Mouse (Mus musculus) layer of hippocampus, adult 8-10 months (tissue): ENCODE data around the gene Tmtc3. TPM values are rescaled to one million over a fixed set of nuclear protein-coding genes. Genes with fewer than 3 reads are reported as not detected.
"Not testable (repeated sequence)": the region's sequence is repeated elsewhere in the genome, so short reads cannot be mapped to it uniquely, and the experiment has no call there.

Experiments used
- DNase-seq, 2 experiments: peaks; one replicate each; pipeline ENCODE4 v3.0.0; 2022; ENCODE audit warnings: low spot score in 2 of 2
- total RNA-seq, 4 experiments: library from RNA; stranded (reverse); gene quantifications; 2 replicates each; pipeline ENCODE4 v1.2.4; 2022

Gene Tmtc3
- 10 to 100 TPM; 10.2 to 15.6 (median 12.9) TPM for total RNA-seq

- peak; percentile 96 for DNase-seq
These were observed at the start of gene Tmtc3, which contains the start of gene Cep290 for GRCm38 (mm10) chr10:100487097-100487978. Tmtc3 (minus strand) TSS chr10:100487350. Cep290 (plus strand) TSS chr10:100487558.

- no peak for DNase-seq
These were observed 37.6 kb upstream of the Tmtc3 start for GRCm38 (mm10) chr10:100524499-100525390.

- no peak for DNase-seq
These were observed 35.2 kb upstream of the Tmtc3 start for GRCm38 (mm10) chr10:100522330-100522729.

GRCm38 (mm10) chr10:100521617-100522016 is 34.5 kb upstream of the Tmtc3 start:
- no peak for DNase-seq

DNA sequence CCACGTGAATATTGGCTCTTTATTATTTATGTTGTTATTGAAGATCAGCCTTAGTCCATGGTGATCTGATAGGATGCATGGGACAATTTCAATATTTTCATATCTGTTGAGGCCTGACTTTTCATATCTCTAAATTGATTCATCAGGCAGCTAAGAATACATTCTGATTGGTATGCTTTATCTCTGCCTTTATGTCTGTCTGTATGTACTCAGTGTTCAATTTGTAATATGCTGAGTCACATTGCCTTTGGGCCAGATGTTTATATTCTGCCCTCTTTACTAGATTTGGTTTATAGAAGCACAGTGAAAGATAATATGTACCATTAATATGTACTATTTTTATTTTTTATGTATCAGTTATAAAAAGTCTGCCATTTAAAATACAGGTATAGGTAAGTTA is 21.0 kb upstream of the Tmtc3 start:
- DNase-seq = no peak

DNA sequence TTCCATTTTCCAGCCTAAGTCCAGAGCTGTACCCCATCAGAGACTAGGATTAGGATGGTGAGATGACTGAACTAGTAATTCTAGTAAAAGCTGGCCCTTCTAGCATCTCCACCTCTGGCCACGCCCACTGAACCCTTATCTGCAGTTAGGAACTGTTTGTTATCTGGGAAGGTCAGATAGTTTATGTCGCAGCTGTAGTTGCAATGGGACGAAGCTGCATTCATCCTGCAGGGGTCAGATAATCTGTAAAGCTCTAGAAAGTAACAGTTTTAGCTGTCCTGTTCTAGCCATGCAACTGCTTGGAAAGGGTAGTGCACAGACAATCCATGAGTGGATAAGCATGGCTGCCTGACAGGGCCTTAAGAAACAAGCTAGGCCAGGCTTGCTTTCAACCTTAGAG is 11.2 kb upstream of the Tmtc3 start:
- no peak for DNase-seq

- DNase-seq = no peak
These were observed 4.8 kb upstream of the Tmtc3 start for GRCm38 (mm10) chr10:100491916-100492315.

- DNase-seq = no peak
These were observed 451 bp downstream of the Tmtc3 start for GRCm38 (mm10) chr10:100486701-100487096.

DNA sequence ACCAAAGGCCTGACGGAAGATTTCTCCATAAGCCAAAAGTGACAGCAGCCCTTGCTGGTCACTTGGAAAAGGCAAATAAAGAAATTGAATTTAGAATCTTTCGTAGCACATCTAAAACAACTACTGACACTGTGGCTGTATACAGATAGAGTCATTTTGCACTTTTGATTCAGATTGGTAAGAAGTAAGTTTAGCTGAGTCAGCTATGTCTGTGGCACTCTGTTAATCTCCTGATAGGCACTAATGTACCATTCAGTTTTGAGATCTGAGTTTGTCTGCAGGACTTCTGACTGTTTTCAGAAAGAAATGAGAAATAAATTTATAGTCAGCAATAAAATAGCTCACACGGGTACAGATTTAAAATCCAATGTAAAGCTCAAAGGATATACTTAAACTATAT is 7.6 kb downstream of the Tmtc3 start:
- DNase-seq = no peak

GRCm38 (mm10) chr10:100475040-100475439 is 12.1 kb downstream of the Tmtc3 start:
- no peak for DNase-seq

DNA sequence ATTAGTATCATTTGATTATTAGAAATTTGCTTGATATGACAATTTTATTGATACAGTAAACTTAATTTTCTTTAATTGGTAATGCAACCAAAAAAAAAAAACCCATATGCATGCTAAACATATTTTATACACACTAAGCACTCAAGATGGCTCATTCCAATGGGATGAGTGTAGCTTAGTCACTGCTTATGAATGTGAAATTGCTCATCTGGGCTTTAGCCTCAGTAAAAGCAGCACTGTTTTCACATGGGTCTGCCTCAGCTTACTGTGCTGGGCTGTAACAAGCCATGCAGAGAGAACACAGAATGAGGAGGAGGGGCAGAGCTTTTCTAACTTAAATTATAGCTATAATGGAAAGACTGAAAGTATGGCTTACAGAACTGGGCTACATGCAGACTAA is 26.6 kb downstream of the Tmtc3 start:
- no peak for DNase-seq

DNA sequence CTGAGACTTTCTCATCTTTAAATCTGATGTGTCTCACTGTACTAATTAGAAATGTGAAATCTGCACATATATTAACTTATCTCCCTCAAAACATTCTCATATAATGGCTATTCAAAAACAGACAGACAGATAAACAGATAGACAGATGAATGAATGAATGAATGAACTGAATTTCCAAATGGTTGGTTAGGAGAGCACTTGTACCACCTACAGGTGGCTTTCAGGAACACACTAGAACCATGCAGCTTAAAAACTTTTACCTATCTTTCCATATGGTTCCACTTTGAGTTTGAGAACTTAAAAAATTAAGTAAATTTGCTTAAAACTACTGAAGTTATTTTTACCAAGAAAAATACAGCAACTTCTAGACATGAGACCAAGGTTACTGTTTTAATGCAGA is 37.8 kb downstream of the Tmtc3 start:
- DNase-seq = no peak

DNA sequence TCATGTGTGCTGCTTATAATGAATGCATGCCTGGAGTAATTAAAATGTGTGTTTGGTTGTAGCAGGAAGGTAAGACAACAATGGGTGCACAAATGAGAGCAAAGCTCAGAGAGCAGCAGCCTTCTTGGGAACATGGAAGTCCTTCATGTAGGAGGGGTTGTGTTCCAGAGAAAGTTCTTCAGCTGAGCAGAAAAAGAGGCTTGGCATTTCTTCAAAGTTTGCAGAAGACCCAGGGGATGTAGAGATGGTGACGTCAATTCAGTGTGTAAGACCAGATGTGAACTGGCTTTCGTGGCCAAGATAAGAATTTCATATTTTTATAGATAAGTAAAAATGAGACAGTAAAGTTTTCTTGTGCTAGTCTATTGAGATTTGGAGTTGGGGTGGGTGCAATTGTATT is 59.6 kb downstream of the Tmtc3 start:
- DNase-seq = no peak

GRCm38 (mm10) chr10:100415566-100415965 is 71.6 kb downstream of the Tmtc3 start:
- DNase-seq = no peak

GRCm38 (mm10) chr10:100402301-100402700 is 84.8 kb downstream of the Tmtc3 start:
- not testable (repeated sequence) for DNase-seq

Other genes starting within 250 kb of the Tmtc3 start
- not detected for gene Gm4301, start 151.7 kb downstream of the Tmtc3 start, total RNA-seq
- not detected for gene Gm4302, start 146.5 kb downstream of the Tmtc3 start, total RNA-seq
- not detected for gene Gm4303, start 141.4 kb downstream of the Tmtc3 start, total RNA-seq
- not detected for gene Gm4305, start 136.3 kb downstream of the Tmtc3 start, total RNA-seq
- not detected for gene Gm4307, start 126.0 kb downstream of the Tmtc3 start, total RNA-seq
- not detected for gene Gm4312, start 104.8 kb downstream of the Tmtc3 start, total RNA-seq
- 10 to 100 TPM; 14.0 to 16.3 (median 14.6) TPM for gene Cep290, start 208 bp upstream of the Tmtc3 start, total RNA-seq
- gene 4930430F08Rik, start 103.1 kb upstream of the Tmtc3 start, total RNA-seq = 10 to 100 TPM; 25.1 to 30.2 (median 26.5) TPM
- gene 1700017N19Rik, start 103.1 kb upstream of the Tmtc3 start, total RNA-seq = not detected